12 mouse cellular contexts compared by ENCODE assay signal in the genomic region with DNA sequence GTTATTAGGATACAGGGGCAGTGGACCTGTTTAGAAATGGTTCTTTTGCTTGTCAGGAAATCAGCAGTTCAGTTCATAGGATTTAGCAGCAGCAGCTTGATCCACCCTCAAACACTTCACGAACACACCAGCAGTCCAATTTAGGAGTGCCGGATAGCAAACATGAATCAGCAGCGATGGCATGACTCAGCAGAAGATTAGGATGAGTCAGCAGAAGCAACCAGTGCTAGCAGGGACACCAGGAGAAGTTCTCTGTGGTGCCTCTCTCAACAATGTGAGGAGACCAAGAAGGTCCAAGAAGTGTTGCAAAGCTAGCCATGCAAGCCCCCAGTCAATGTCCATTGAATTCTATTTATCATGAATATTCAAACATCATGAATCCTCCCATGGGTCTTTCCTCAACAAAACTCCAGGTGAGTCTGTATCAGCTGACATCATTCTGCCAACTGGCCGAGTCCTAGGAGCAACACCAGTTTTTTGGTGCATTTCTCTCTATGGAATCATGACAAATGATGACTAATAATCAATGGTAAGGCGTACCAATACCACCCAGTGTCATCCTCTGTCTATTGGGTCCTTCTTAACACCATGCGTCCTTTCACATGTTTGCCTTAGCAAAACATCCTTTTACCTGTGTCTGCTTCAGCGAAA. TPM values are rescaled to one million over a fixed set of nuclear protein-coding genes. Genes with fewer than 3 reads are reported as not detected.
DNase-seq lines count a peak whose midpoint lies in the region; ATAC-seq and TF ChIP-seq lines count a peak whose summit lies in the region.
"Had no signal": no experiment of that assay in that cellular context is flagged by ENCODE, and none has a peak within 500 bp of the region (broad histone marks: within the 10 kb centered on the region; RNA-seq: fewer than 3 reads in every experiment).

No protein-coding gene starts in this region.

- H3K4me3 ChIP-seq in G1E (ENCODE audit: low read depth, low read length) = no peak overlapping the region
- H3K4me3 ChIP-seq: megakaryocyte, embryonic 14.5 days had no signal

- peak; percentile 25 to 64 for DNase-seq in left cerebral cortex, adult 18-20 months (ENCODE audit: low spot score in 2 of 2)
- no peak for DNase-seq in left cerebral cortex, postnatal 10 days (ENCODE audit: extremely low spot score in 1 of 2, low spot score in 2 of 2)
- no peak for DNase-seq in G1E (ENCODE audit: low spot score)
- peak; percentile 36 for DNase-seq in c-Kit-positive CD71-positive TER-119-negative erythroid progenitor cells, embryonic 14.5 days (ENCODE audit: low read depth)
- DNase-seq in thymus, adult 18-20 months = no peak
- DNase-seq in layer of hippocampus, adult 9-10 months (ENCODE audit: low spot score) = no peak
- DNase-seq in urinary bladder, postnatal 10 days (ENCODE audit: low spot score) = no peak
- DNase-seq: cerebellum, postnatal 10 days; kidney, adult 18-20 months had no signal

- TF ChIP-seq CTCF in G1E (IDR thresholded peaks at IDR 0.05; ENCODE audit: low read depth, low read length) = no peak

- H3K36me3 ChIP-seq in G1E (replicated peaks) = no peaks in the 10 kb centered on the region

- peaks cover 9% of the 10 kb centered on the region for H3K4me1 ChIP-seq in G1E (ENCODE audit: insufficient read depth, low read depth, low read length)

- H3K9me3 ChIP-seq in G1E (replicated peaks) = no peaks in the 10 kb centered on the region

- ATAC-seq in G1E (ENCODE audit: extremely low read depth, insufficient number of reproducible peaks, low FRiP score, poor library complexity, severe bottlenecking) = peak; percentile 55
- ATAC-seq in megakaryocyte progenitor cell, adult 5-6 weeks (replicated peaks; ENCODE audit: poor library complexity) = peak; percentile 37; the same call in 1 of the 2 replicates
- ATAC-seq: Patski had no signal

- H3K27me3 ChIP-seq in G1E (ENCODE audit: insufficient read depth, low read length) = peaks cover 11% of the 10 kb centered on the region
- H3K27me3 ChIP-seq: Patski had no signal

- intact Hi-C loops in left cerebral cortex, postnatal 10 days (cut with DNase I) = no loop called here

RNA-seq across cellular contexts. Expression of a gene that starts 45.7 kb away (rescaled TPM):
- 1 to 10 TPM; 1.4 to 1.5 TPM for total RNA-seq in left cerebral cortex, adult 18-20 months (2021)
- 1 to 10 TPM; 4.8 to 6.1 TPM for total RNA-seq in left cerebral cortex, postnatal 10 days (2021)
- not detected in 2 replicates for total RNA-seq in G1E (2014; fragmentation: Nextera tagmentation)
- 0.06 and 0.60 TPM in 2 replicates for total RNA-seq in G1E (2017)
- not detected in 2 replicates for polyA plus RNA-seq in G1E (2012)
- 4.9 and 7.1 TPM in 2 replicates for total RNA-seq in megakaryocyte progenitor cell, adult 5-6 weeks (2015)
- total RNA-seq in megakaryocyte progenitor cell, adult 5-6 weeks (2017) = 8.0 and 8.9 TPM in 2 replicates

Comparison
In these comparisons a context has a peak if more than half of its experiments do, and no peak if none do; other contexts are left out.
1. DNase-seq: peak in left cerebral cortex, adult 18-20 months (2 of 2) and c-Kit-positive CD71-positive TER-119-negative erythroid progenitor cells, embryonic 14.5 days (single experiment); none in left cerebral cortex, postnatal 10 days (0 of 2), G1E (single experiment), thymus, adult 18-20 months (0 of 2), layer of hippocampus, adult 9-10 months (single experiment) and urinary bladder, postnatal 10 days (single experiment).